Mouse (Mus musculus): ENCODE results near the gene Kcne1. TPM values are rescaled to one million over a fixed set of nuclear protein-coding genes. Genes with fewer than 3 reads are reported as not detected.

The Kcne1 gene
- total and polyA plus RNA-seq, 3 experiments, result 0.26 to 0.48 TPM; not detected in 1

DNA sequence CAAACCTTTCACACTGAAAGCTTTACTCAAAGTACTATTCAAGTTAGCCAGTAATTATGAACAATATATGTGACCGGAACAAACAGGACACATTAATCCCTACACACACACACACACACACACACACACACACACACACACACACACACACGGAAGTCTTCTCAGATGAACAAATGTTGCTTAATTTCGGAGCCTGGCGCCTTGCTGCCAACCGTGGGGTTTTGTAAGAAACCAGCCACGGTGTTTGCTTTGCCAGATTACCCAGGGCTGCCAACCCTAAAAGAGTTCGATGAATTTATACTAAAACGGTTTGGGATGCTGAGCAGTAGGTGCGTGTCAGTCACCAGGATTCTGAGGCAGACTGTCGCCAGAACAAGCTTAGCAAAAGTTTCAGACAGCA lies 41.9 kb upstream of the Kcne1 start:
- Histone ChIP-seq H3K4me2 (ENCODE audit: insufficient read depth, low read depth, poor library complexity, severe bottlenecking) (no peak overlapping the region), H3K9me3 (replicated peaks; ENCODE audit: low read length) (no peaks in the 10 kb centered on the region), H3K79me2 (replicated peaks; ENCODE audit: control insufficient read depth, extremely low read depth, insufficient read depth, poor library complexity, severe bottlenecking) (no peaks in the 10 kb centered on the region), H3K36me3 (replicated peaks in 1 of 2; ENCODE audit: control insufficient read depth in 1 of 2, insufficient read depth in 1 of 2, low read length in 1 of 2) (peaks cover 3 to 8% of the 10 kb centered on the region in 2 experiments), H3K9ac (ENCODE audit: insufficient read depth, low read depth) (no peak overlapping the region), H3K4me3 (replicated peaks in 1 of 3; ENCODE audit: low read depth in 2 of 3, low read length in 2 of 3, poor library complexity in 1 of 3) (no peak overlapping the region), H3K27me3 (replicated peaks) (no peaks in the 10 kb centered on the region), H3K27ac (ENCODE audit: insufficient read depth, low read depth) (no peak overlapping the region), H3K4me1 (ENCODE audit: control insufficient read depth in 1 of 2, insufficient read depth in 2 of 2) (peaks cover 3 to 36% of the 10 kb centered on the region in 2 experiments; a peak in 2 of 4 replicates)
- TF ChIP-seq E2F4 (IDR thresholded peaks at IDR 0.05; ENCODE audit: insufficient replicate concordance, low read depth, low read length) (no peak), USF1 (IDR thresholded peaks at IDR 0.05; ENCODE audit: low read depth, low read length) (no peak), MAX (IDR thresholded peaks at IDR 0.05; ENCODE audit: low read length) (no peak), SIN3A (IDR thresholded peaks at IDR 0.05; ENCODE audit: low read length) (no peak), ZKSCAN1 (IDR thresholded peaks at IDR 0.05; ENCODE audit: borderline replicate concordance, low read depth, low read length) (no peak), RAD21 (IDR thresholded peaks at IDR 0.05; ENCODE audit: low read depth, low read length) (no peak), MXI1 (IDR thresholded peaks at IDR 0.05; ENCODE audit: low read depth, low read length) (no peak), ZC3H11A (IDR thresholded peaks at IDR 0.05; ENCODE audit: low read depth, low read length) (no peak), POLR2A (IDR thresholded peaks at IDR 0.05; ENCODE audit: low read depth, low read length) (no peak)
- in situ Hi-C loops (cut with MboI; ENCODE audit: low pct_ligation_motif_present, low pct_unique_long_range_greater_than_20kb, low sequenced_read_pairs) (no loop called here), dilution Hi-C loops (cut with MboI; ENCODE audit: extremely low pct_ligation_motif_present, extremely low pct_unique_long_range_greater_than_20kb, low sequenced_read_pairs) (no loop called here)
- DNase-seq (ENCODE audit: extremely low read depth), result no peak

DNA sequence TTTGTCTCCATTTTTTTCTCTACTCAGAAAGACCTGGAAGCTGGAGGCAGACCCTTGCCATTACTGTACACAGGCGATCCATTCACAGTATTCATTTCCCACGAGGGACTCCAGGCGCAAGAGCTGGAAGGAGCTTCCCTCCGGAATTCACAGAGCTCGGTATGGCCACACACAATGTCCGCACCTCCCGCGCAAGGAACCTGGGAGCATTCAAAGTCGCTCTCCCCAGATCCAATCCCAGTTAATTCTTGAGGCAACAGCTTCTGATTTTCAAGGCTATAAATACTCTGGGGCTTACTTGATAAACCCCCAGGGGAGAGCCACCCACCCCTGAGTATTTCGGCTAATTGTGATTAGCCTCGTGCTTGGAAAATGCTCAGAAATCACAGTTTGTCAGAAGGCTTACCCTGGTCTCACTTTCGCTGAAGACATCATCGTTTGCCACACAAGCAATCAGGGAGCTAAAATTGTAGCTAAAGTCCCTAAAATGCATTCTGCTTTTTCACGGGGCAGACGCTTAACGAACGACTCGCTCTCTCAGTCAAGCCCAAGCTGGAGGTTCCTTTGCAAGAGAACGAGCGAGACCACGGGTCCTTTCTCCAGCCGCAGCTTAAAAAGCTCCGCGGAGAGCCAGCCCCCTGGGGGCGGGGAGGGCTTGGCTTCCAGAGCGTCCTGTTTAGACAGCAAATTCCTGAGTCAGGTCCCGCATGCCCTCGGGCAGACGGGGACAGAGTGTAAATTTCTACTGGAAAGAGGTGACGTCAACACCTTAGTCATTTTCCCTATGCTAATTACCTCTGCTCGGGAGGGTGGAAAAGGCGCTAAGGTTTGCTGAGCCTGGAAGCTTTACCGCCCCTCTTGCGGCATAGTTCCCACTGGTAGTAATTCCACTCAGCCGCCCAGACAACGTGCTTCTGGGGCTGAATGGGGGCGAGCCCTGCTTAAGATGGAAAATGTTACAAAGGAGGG lies 40.5 kb upstream of the Kcne1 start:
- in situ Hi-C loops (cut with MboI; ENCODE audit: low pct_ligation_motif_present, low pct_unique_long_range_greater_than_20kb, low sequenced_read_pairs), result loop anchor here (5.0 kb wide), 1 partner anchor 43 kb away; no protein-coding TSS in a partner anchor
- dilution Hi-C loops (cut with MboI; ENCODE audit: extremely low pct_ligation_motif_present, extremely low pct_unique_long_range_greater_than_20kb, low sequenced_read_pairs), result no loop called here
- H3K9ac ChIP-seq (ENCODE audit: insufficient read depth, low read depth), result peak overlapping the region; percentile 29
- no peak overlapping the region for H3K27ac ChIP-seq (ENCODE audit: insufficient read depth, low read depth)
- peaks cover 3 to 36% of the 10 kb centered on the region in 2 experiments; a peak in 2 of 4 replicates for H3K4me1 ChIP-seq (ENCODE audit: control insufficient read depth in 1 of 2, insufficient read depth in 2 of 2)
- H3K79me2 ChIP-seq (replicated peaks; ENCODE audit: control insufficient read depth, extremely low read depth, insufficient read depth, poor library complexity, severe bottlenecking), result no peaks in the 10 kb centered on the region
- peak overlapping the region; percentile 35 to 49 (median 45) for H3K4me3 ChIP-seq (replicated peaks in 1 of 3; ENCODE audit: low read depth in 2 of 3, low read length in 2 of 3, poor library complexity in 1 of 3)
- H3K9me3 ChIP-seq (replicated peaks; ENCODE audit: low read length), result no peaks in the 10 kb centered on the region
- DNase-seq (ENCODE audit: extremely low read depth), result peak; percentile 74
- peaks cover 9 to 22% of the 10 kb centered on the region in 2 experiments for H3K36me3 ChIP-seq (replicated peaks in 1 of 2; ENCODE audit: control insufficient read depth in 1 of 2, insufficient read depth in 1 of 2, low read length in 1 of 2)
- no peaks in the 10 kb centered on the region for H3K27me3 ChIP-seq (replicated peaks)
- H3K4me2 ChIP-seq (ENCODE audit: insufficient read depth, low read depth, poor library complexity, severe bottlenecking), result peak overlapping the region; percentile 93
- TF ChIP-seq JUND (conservative IDR thresholded peaks at IDR 0.05; ENCODE audit: low read depth, low read length) (peak; percentile 69), MEF2A (IDR thresholded peaks at IDR 0.05; ENCODE audit: borderline replicate concordance, low read depth, low read length) (peak; percentile 50; the same call in 1 of the 2 replicates), CTCF (conservative IDR thresholded peaks at IDR 0.05 in 1 of 2, IDR thresholded peaks at IDR 0.05 in 1 of 2; ENCODE audit: low read depth in 2 of 2, low read length in 2 of 2) (no peak), CHD2 (IDR thresholded peaks at IDR 0.05; ENCODE audit: low read length) (peak; percentile 51; the same call in 1 of the 2 replicates), TBP (conservative IDR thresholded peaks at IDR 0.05; ENCODE audit: low read depth, low read length) (0 out of 2 replicates have a peak, but pooled peaks have one; percentile 56), BHLHE40 (IDR thresholded peaks at IDR 0.05; ENCODE audit: low read depth, low read length) (peak; percentile 60), ZNF384 (IDR thresholded peaks at IDR 0.05; ENCODE audit: low read depth, low read length) (no peak), NRF1 (IDR thresholded peaks at IDR 0.05; ENCODE audit: low read depth, low read length) (0 out of 2 replicates have a peak, but pooled peaks have one; percentile 29), IRF4 (IDR thresholded peaks at IDR 0.05; ENCODE audit: low read depth, low read length) (peak; percentile 25; the same call in 1 of the 2 replicates), NELFE (IDR thresholded peaks at IDR 0.05; ENCODE audit: low read depth, low read length) (peak; percentile 36; the same call in 1 of the 2 replicates), MYC (IDR thresholded peaks at IDR 0.05; ENCODE audit: low read depth, low read length) (peak; percentile 47; the same call in 1 of the 2 replicates), RCOR1 (conservative IDR thresholded peaks at IDR 0.05; ENCODE audit: low read depth, low read length) (peak; percentile 89), SMC3 (IDR thresholded peaks at IDR 0.05; ENCODE audit: low read depth, low read length) (no peak), MAX (IDR thresholded peaks at IDR 0.05; ENCODE audit: low read length) (peak; percentile 67), SIN3A (IDR thresholded peaks at IDR 0.05; ENCODE audit: low read length) (peak; percentile 77), MAFK (IDR thresholded peaks at IDR 0.05; ENCODE audit: insufficient replicate concordance, low read length) (peak; percentile 37; the same call in 1 of the 2 replicates), USF2 (conservative IDR thresholded peaks at IDR 0.05; ENCODE audit: low read depth, low read length) (no peak), ZMIZ1 (IDR thresholded peaks at IDR 0.05; ENCODE audit: low read depth, low read length) (no peak), E2F4 (IDR thresholded peaks at IDR 0.05; ENCODE audit: insufficient replicate concordance, low read depth, low read length) (no peak), ETS1 (conservative IDR thresholded peaks at IDR 0.05; ENCODE audit: low read depth, low read length) (peak; percentile 88), RAD21 (IDR thresholded peaks at IDR 0.05; ENCODE audit: low read depth, low read length) (no peak), MXI1 (IDR thresholded peaks at IDR 0.05; ENCODE audit: low read depth, low read length) (peak; percentile 21), UBTF (IDR thresholded peaks at IDR 0.05; ENCODE audit: low read depth, low read length) (peak; percentile 88; the same call in 1 of the 2 replicates), KAT2A (IDR thresholded peaks at IDR 0.05; ENCODE audit: insufficient replicate concordance, low read length) (no peak), ELF1 (IDR thresholded peaks at IDR 0.05; ENCODE audit: low read depth, low read length) (no peak)
